Mouse (Mus musculus) CH12.LX (cell line): ENCODE data around the gene Spag6.

ENCODE experiments used
- BHLHE40 ChIP-seq: IDR thresholded peaks from 2 replicates; pipeline ENCODE4 v1.6.1; 2011; ENCODE audit warnings: mild to moderate bottlenecking, low read depth, low read length, improper control_type of control experiment
- CHD1 ChIP-seq: IDR thresholded peaks from 2 replicates; pipeline ENCODE4 v1.6.1; 2012; ENCODE audit warnings: low read depth, low read length, improper control_type of control experiment, inconsistent platforms
- CHD2 ChIP-seq: IDR thresholded peaks from 2 replicates; pipeline ENCODE4 v1.6.1; 2011; ENCODE audit warnings: low read length, improper control_type of control experiment
- CTCF ChIP-seq, 2 experiments: IDR thresholded peaks in 1 of 2; conservative IDR thresholded peaks in 1 of 2; 2 replicates each; pipeline ENCODE4 v1.5.1; 2011 to 2012; ENCODE audit warnings: low read depth in 2 of 2, low read length in 2 of 2, improper control_type of control experiment in 1 of 2, inconsistent platforms in 1 of 2, mild to moderate bottlenecking in 1 of 2, moderate library complexity in 1 of 2
- EP300 ChIP-seq: IDR thresholded peaks from 2 replicates; pipeline ENCODE4 v1.6.1; 2011; ENCODE audit warnings: low read length, improper control_type of control experiment
- ETS1 ChIP-seq: conservative IDR thresholded peaks from 2 replicates; pipeline ENCODE4 v1.6.1; 2012; ENCODE audit warnings: low read depth, mild to moderate bottlenecking, inconsistent platforms, low read length, improper control_type of control experiment, moderate library complexity
- HCFC1 ChIP-seq: IDR thresholded peaks from 2 replicates; pipeline ENCODE4 v1.6.1; 2012; ENCODE audit warnings: low read depth, mild to moderate bottlenecking, inconsistent platforms, low read length, improper control_type of control experiment
- POLR2A ChIP-seq: IDR thresholded peaks from 2 replicates; pipeline ENCODE4 v1.6.1; 2011; ENCODE audit warnings: low read depth, mild to moderate bottlenecking, improper control_type of control experiment, low read length
- RAD21 ChIP-seq: IDR thresholded peaks from 2 replicates; pipeline ENCODE4 v1.6.1; 2011; ENCODE audit warnings: low read depth, mild to moderate bottlenecking, low read length, improper control_type of control experiment, moderate library complexity
- SMC3 ChIP-seq: IDR thresholded peaks from 2 replicates; pipeline ENCODE4 v1.6.1; 2011; ENCODE audit warnings: low read depth, low read length, improper control_type of control experiment
- USF1 ChIP-seq: IDR thresholded peaks from 2 replicates; pipeline ENCODE4 v1.6.1; 2014; ENCODE audit warnings: low read depth, mild to moderate bottlenecking, inconsistent platforms, low read length, improper control_type of control experiment

- TF ChIP-seq POLR2A: no peak
- no peak for TF ChIP-seq CHD1
- TF ChIP-seq RAD21: no peak
- no peak for TF ChIP-seq CTCF (conservative IDR thresholded peaks at IDR 0.05 in 1 of 2, IDR thresholded peaks at IDR 0.05 in 1 of 2; ENCODE audit: low read depth in 2 of 2, low read length in 2 of 2)
- TF ChIP-seq SMC3: no peak
- no peak for TF ChIP-seq CHD2
- TF ChIP-seq EP300: no peak
- TF ChIP-seq USF1: no peak
- TF ChIP-seq HCFC1: no peak
- TF ChIP-seq ETS1: no peak
- TF ChIP-seq BHLHE40: no peak
These were observed 14.1 kb upstream of the Spag6 start for GRCm38 (mm10) chr2:18679701-18680100.
